ENCODE assay signal across 23 mouse cellular contexts in genomic region chr3:132917356-132918090, GRCm38 (mm10). TPM values are rescaled to one million over a fixed set of nuclear protein-coding genes. Genes with fewer than 3 reads are reported as not detected.
DNase-seq lines count a peak whose midpoint lies in the region; ATAC-seq lines count a peak whose summit lies in the region.
"Had no signal": no experiment of that assay in that cellular context is flagged by ENCODE, and none has a peak within 500 bp of the region (broad histone marks: within the 10 kb centered on the region; RNA-seq: fewer than 3 reads in every experiment).

No protein-coding gene starts in this region.

- peak; percentile 8 for DNase-seq in liver
- no peak for DNase-seq in liver, embryonic 11.5 days (ENCODE audit: low spot score)
- DNase-seq in liver, embryonic 13.5 days: no peak
- DNase-seq in forebrain, embryonic 14.5 days (ENCODE audit: low spot score): no peak
- DNase-seq in lung, postnatal 14 days: no peak
- DNase-seq: adrenal gland, postnatal 10 days; adrenal gland, postnatal 36 days; B cell, adult 2 months; cerebellum, adult 18-20 months; cerebellum, adult 9-10 months; cerebellum, postnatal 14 days; gastrocnemius, postnatal 25 days; heart, adult 2 months; heart, postnatal 14 days had no signal

- no peak overlapping the region for H3K4me3 ChIP-seq in liver, embryonic 11.5 days (ENCODE audit: low read depth, low read length)
- H3K4me3 ChIP-seq in liver, embryonic 13.5 days (replicated peaks): no peak overlapping the region
- H3K4me3 ChIP-seq in liver, embryonic 15.5 days (replicated peaks): no peak overlapping the region
- H3K4me3 ChIP-seq in forebrain, embryonic 14.5 days (ENCODE audit: low read depth, low read length): no peak overlapping the region
- H3K4me3 ChIP-seq: forebrain, embryonic 15.5 days; heart, adult 2 months; heart, embryonic 10.5 days; heart, embryonic 13.5 days; hindbrain, embryonic 12.5 days; hindbrain, embryonic 15.5 days had no signal

- H3K27ac ChIP-seq in liver, embryonic 11.5 days (ENCODE audit: low read depth, low read length): no peak overlapping the region
- no peak overlapping the region for H3K27ac ChIP-seq in liver, embryonic 13.5 days
- H3K27ac ChIP-seq in liver, embryonic 15.5 days (replicated peaks): no peak overlapping the region
- H3K27ac ChIP-seq in forebrain, embryonic 14.5 days (ENCODE audit: low read depth, low read length): no peak overlapping the region
- H3K27ac ChIP-seq: forebrain, embryonic 15.5 days; heart, adult 2 months; heart, embryonic 10.5 days; heart, embryonic 13.5 days; hindbrain, embryonic 12.5 days; hindbrain, embryonic 15.5 days had no signal

- WGBS in liver, embryonic 11.5 days: 78% methylated on average over 9 of the region's 9 CpGs
- WGBS in liver, embryonic 13.5 days (ENCODE audit: insufficient replicate concordance): 66% methylated on average over 9 of the region's 9 CpGs
- WGBS in liver, embryonic 15.5 days (ENCODE audit: insufficient replicate concordance): 67% methylated on average over 9 of the region's 9 CpGs
- 90% methylated on average over 9 of the region's 9 CpGs for WGBS in forebrain, embryonic 14.5 days

- H3K27me3 ChIP-seq in liver, embryonic 11.5 days (replicated peaks; ENCODE audit: control insufficient read depth, insufficient read depth, low read length): no peaks in the 10 kb centered on the region
- no peaks in the 10 kb centered on the region for H3K27me3 ChIP-seq in liver, embryonic 13.5 days
- no peaks in the 10 kb centered on the region for H3K27me3 ChIP-seq in liver, embryonic 15.5 days
- H3K27me3 ChIP-seq in forebrain, embryonic 14.5 days (replicated peaks; ENCODE audit: control insufficient read depth, insufficient read depth, low read length): no peaks in the 10 kb centered on the region
- H3K27me3 ChIP-seq: CH12.LX; forebrain, embryonic 15.5 days; heart, embryonic 13.5 days; hindbrain, embryonic 12.5 days; hindbrain, embryonic 15.5 days; Patski had no signal

- no peak overlapping the region for H3K4me2 ChIP-seq in liver, embryonic 11.5 days
- H3K4me2 ChIP-seq in liver, embryonic 13.5 days: no peak overlapping the region
- H3K4me2 ChIP-seq in liver, embryonic 15.5 days: no peak overlapping the region
- no peak overlapping the region for H3K4me2 ChIP-seq in forebrain, embryonic 14.5 days (ENCODE audit: low read length)
- H3K4me2 ChIP-seq: forebrain, embryonic 15.5 days; heart, embryonic 13.5 days; hindbrain, embryonic 12.5 days; hindbrain, embryonic 15.5 days had no signal

- H3K36me3 ChIP-seq in liver, embryonic 11.5 days (ENCODE audit: control insufficient read depth, insufficient read depth, low read length): no peaks in the 10 kb centered on the region
- no peaks in the 10 kb centered on the region for H3K36me3 ChIP-seq in liver, embryonic 13.5 days
- H3K36me3 ChIP-seq in liver, embryonic 15.5 days (replicated peaks): no peaks in the 10 kb centered on the region
- no peaks in the 10 kb centered on the region for H3K36me3 ChIP-seq in forebrain, embryonic 14.5 days (ENCODE audit: control insufficient read depth, insufficient read depth, low read length)
- H3K36me3 ChIP-seq: forebrain, embryonic 15.5 days; G1E; heart, embryonic 10.5 days; heart, embryonic 13.5 days; hindbrain, embryonic 12.5 days; hindbrain, embryonic 15.5 days had no signal

- no peak for ATAC-seq in liver, embryonic 11.5 days (replicated peaks; ENCODE audit: low FRiP score)
- 0 out of 2 replicates have a peak, but pooled peaks have one; percentile 51 for ATAC-seq in liver, embryonic 13.5 days (ENCODE audit: low read depth)
- ATAC-seq in liver, embryonic 15.5 days (ENCODE audit: insufficient read depth): peak; percentile 67
- ATAC-seq in forebrain, embryonic 14.5 days: no peak
- ATAC-seq: forebrain, embryonic 15.5 days; Patski had no signal

- H3K4me1 ChIP-seq in liver, embryonic 11.5 days (replicated peaks; ENCODE audit: control insufficient read depth, insufficient read depth, low read length): no peaks in the 10 kb centered on the region
- no peaks in the 10 kb centered on the region for H3K4me1 ChIP-seq in liver, embryonic 13.5 days (replicated peaks)
- H3K4me1 ChIP-seq in liver, embryonic 15.5 days (replicated peaks): no peaks in the 10 kb centered on the region; the same call in 1 of the 2 replicates
- H3K4me1 ChIP-seq in forebrain, embryonic 14.5 days (ENCODE audit: control insufficient read depth, insufficient read depth, low read length): no peaks in the 10 kb centered on the region
- H3K4me1 ChIP-seq: forebrain, embryonic 15.5 days; hindbrain, embryonic 12.5 days; hindbrain, embryonic 15.5 days had no signal

- H3K9me3 ChIP-seq in liver, embryonic 11.5 days (ENCODE audit: control insufficient read depth, low read length): no peaks in the 10 kb centered on the region
- no peaks in the 10 kb centered on the region for H3K9me3 ChIP-seq in liver, embryonic 13.5 days (replicated peaks)
- H3K9me3 ChIP-seq in liver, embryonic 15.5 days (replicated peaks): no peaks in the 10 kb centered on the region
- no peaks in the 10 kb centered on the region for H3K9me3 ChIP-seq in forebrain, embryonic 14.5 days (replicated peaks; ENCODE audit: control insufficient read depth, low read length)
- H3K9me3 ChIP-seq: forebrain, embryonic 15.5 days; G1E; heart, embryonic 10.5 days; heart, embryonic 13.5 days; hindbrain, embryonic 12.5 days; hindbrain, embryonic 15.5 days had no signal

- H3K9ac ChIP-seq in liver, embryonic 11.5 days (ENCODE audit: low read depth, low read length): no peak overlapping the region
- H3K9ac ChIP-seq in liver, embryonic 13.5 days: no peak overlapping the region
- no peak overlapping the region for H3K9ac ChIP-seq in liver, embryonic 15.5 days
- no peak overlapping the region for H3K9ac ChIP-seq in forebrain, embryonic 14.5 days (ENCODE audit: low read length)
- H3K9ac ChIP-seq: forebrain, embryonic 15.5 days; heart, embryonic 13.5 days; hindbrain, embryonic 12.5 days; hindbrain, embryonic 15.5 days had no signal

RNA-seq across cellular contexts. Expression of gene Npnt, which starts 32.6 kb away (rescaled TPM):
- polyA plus RNA-seq in liver, embryonic 11.5 days (2014; fragmentation: Nextera tagmentation; extraction: Ambion mirVana): 6.1 and 7.4 TPM in 2 replicates
- 2.0 and 2.7 TPM in 2 replicates for polyA plus RNA-seq in liver, embryonic 13.5 days (2015; fragmentation: Nextera tagmentation; extraction: Ambion mirVana)
- 2.4 and 2.5 TPM in 2 replicates for polyA plus RNA-seq in liver, embryonic 15.5 days (2015; fragmentation: Nextera tagmentation; extraction: Ambion mirVana)
- polyA plus RNA-seq in forebrain, embryonic 14.5 days (2014; fragmentation: Nextera tagmentation; extraction: Ambion mirVana): 6.4 and 7.6 TPM in 2 replicates
- polyA plus RNA-seq: G1E had no signal

Comparison
In these comparisons a context has a peak if more than half of its experiments do, and no peak if none do; other contexts are left out.
1. ATAC-seq: peak in liver, embryonic 13.5 days (single experiment) and liver, embryonic 15.5 days (single experiment); none in liver, embryonic 11.5 days (single experiment) and forebrain, embryonic 14.5 days (single experiment).